Mouse (Mus musculus): ENCODE data around the gene Il1rap.

Il1rap gene

GRCm38 (mm10) chr16:26612499-26613220 is 31.2 kb downstream of the Il1rap start:
- no peak for DNase-seq (ENCODE audit: low spot score)

- DNase-seq (ENCODE audit: low spot score) = no peak
Measured at GRCm38 (mm10) chr16:26623141-26623540, 41.6 kb downstream of the Il1rap start.

GRCm38 (mm10) chr16:26626065-26626464 is 44.6 kb downstream of the Il1rap start:
- no peak for DNase-seq (ENCODE audit: low spot score)

- DNase-seq (ENCODE audit: low spot score) = no peak
Measured at GRCm38 (mm10) chr16:26634800-26635199, 53.3 kb downstream of the Il1rap start.

GRCm38 (mm10) chr16:26643077-26643476 is 61.6 kb downstream of the Il1rap start:
- DNase-seq (ENCODE audit: low spot score) = no peak

- no peak for DNase-seq (ENCODE audit: low spot score)
Measured at GRCm38 (mm10) chr16:26646066-26646465, 64.6 kb downstream of the Il1rap start.

- DNase-seq (ENCODE audit: low spot score) = no peak
Measured at GRCm38 (mm10) chr16:26647036-26647435, 65.5 kb downstream of the Il1rap start.

GRCm38 (mm10) chr16:26662722-26663436 is 81.4 kb downstream of the Il1rap start:
- no peak for DNase-seq (ENCODE audit: low spot score)

GRCm38 (mm10) chr16:26666401-26666800 is 84.9 kb downstream of the Il1rap start:
- DNase-seq (ENCODE audit: low spot score) = no peak

- no peak for DNase-seq (ENCODE audit: low spot score)
Measured at GRCm38 (mm10) chr16:26669081-26669480, 87.6 kb downstream of the Il1rap start.

- DNase-seq (ENCODE audit: low spot score) = no peak
Measured at GRCm38 (mm10) chr16:26680381-26680780, 98.9 kb downstream of the Il1rap start.

- DNase-seq (ENCODE audit: low spot score) = no peak
Measured at GRCm38 (mm10) chr16:26689771-26690170, 108.3 kb downstream of the Il1rap start.

- no peak for DNase-seq (ENCODE audit: low spot score)
Measured at GRCm38 (mm10) chr16:26691294-26691693, 109.8 kb downstream of the Il1rap start.

GRCm38 (mm10) chr16:26698076-26698475 is 116.6 kb downstream of the Il1rap start:
- no peak for DNase-seq (ENCODE audit: low spot score)

GRCm38 (mm10) chr16:26700440-26701103 is 119.1 kb downstream of the Il1rap start:
- DNase-seq (ENCODE audit: low spot score) = no peak

GRCm38 (mm10) chr16:26705658-26706371 is 124.3 kb downstream of the Il1rap start:
- DNase-seq (ENCODE audit: low spot score) = no peak

GRCm38 (mm10) chr16:26706503-26706902 is 125.0 kb downstream of the Il1rap start:
- no peak for DNase-seq (ENCODE audit: low spot score)

- DNase-seq (ENCODE audit: low spot score) = no peak
Measured at GRCm38 (mm10) chr16:26710922-26711321, 129.4 kb downstream of the Il1rap start.

GRCm38 (mm10) chr16:26713538-26714316 is 132.2 kb downstream of the Il1rap start:
- no peak for DNase-seq (ENCODE audit: low spot score)

- DNase-seq (ENCODE audit: low spot score) = no peak
Measured at GRCm38 (mm10) chr16:26722464-26722863, 141.0 kb downstream of the Il1rap start.

GRCm38 (mm10) chr16:26723952-26724747 is 142.6 kb downstream of the Il1rap start:
- no peak for DNase-seq (ENCODE audit: low spot score)
